Mouse (Mus musculus) liver, embryonic 14.5 days (tissue): Measurements from ENCODE around the gene Evl. TPM values are rescaled to one million over a fixed set of nuclear protein-coding genes. Genes with fewer than 3 reads are reported as not detected.

Experiments used
- ATAC-seq: fragments of 200-750 bp; cut with Nextera tagmentation; 2 replicates; pipeline ENCODE4 v1.8.0; 2017; ENCODE audit warnings: moderate number of reproducible peaks, mild to moderate bottlenecking, moderate library complexity; ENCODE audit not compliant: insufficient read depth
- DNase-seq, 3 experiments: peaks; one replicate each; pipeline ENCODE4 v3.0.0-alpha.2; 2012 to 2013; ENCODE audit warnings: low read depth in 3 of 3, low spot score in 3 of 3
- H3K27ac ChIP-seq: fragments of 300-500 bp; sonication (generic); 2 replicates; pipeline ENCODE4 v1.5.1; 2014; ENCODE audit warnings: moderate library complexity, mild to moderate bottlenecking, control low read depth, inconsistent platforms
- H3K27me3 ChIP-seq: fragments of 300-500 bp; sonication (generic); 2 replicates; pipeline ENCODE4 v1.6.1; 2014; ENCODE audit warnings: mild to moderate bottlenecking, low read length, moderate library complexity; ENCODE audit not compliant: control insufficient read depth, insufficient read depth
- H3K36me3 ChIP-seq: fragments of 300-500 bp; sonication (generic); replicated peaks from 2 replicates; pipeline ENCODE4 v1.6.1; 2014; ENCODE audit warnings: low read depth; ENCODE audit not compliant: control insufficient read depth, insufficient read depth
- H3K4me1 ChIP-seq, 2 experiments: fragments of 200-500 bp in 1 of 2; fragments of 300-500 bp in 1 of 2; sonication (generic) in 1 of 2; replicated peaks; 2 replicates each; pipeline ENCODE4 v1.6.1; 2012 to 2014; ENCODE audit warnings: antibody characterized with exemption in 1 of 2, inconsistent platforms in 1 of 2, low read length in 1 of 2; ENCODE audit not compliant: control insufficient read depth in 2 of 2, insufficient read depth in 2 of 2
- H3K4me2 ChIP-seq: fragments of 300-500 bp; sonication (generic); 2 replicates; pipeline ENCODE4 v1.6.1; 2014; ENCODE audit warnings: low read depth, mild to moderate bottlenecking, control low read depth, moderate library complexity
- H3K4me3 ChIP-seq, 2 experiments: fragments of 200-500 bp in 1 of 2; fragments of 300-500 bp in 1 of 2; sonication (generic) in 1 of 2; 2 replicates each; pipeline ENCODE4 v1.5.1; 2012 to 2014; ENCODE audit warnings: low read depth in 2 of 2, low read length in 2 of 2, mild to moderate bottlenecking in 2 of 2, control low read depth in 1 of 2, inconsistent platforms in 1 of 2, moderate library complexity in 1 of 2; ENCODE audit not compliant: insufficient read depth in 1 of 2
- H3K9ac ChIP-seq: fragments of 300-500 bp; sonication (generic); replicated peaks from 2 replicates; pipeline ENCODE4 v1.6.1; 2014; ENCODE audit warnings: mild to moderate bottlenecking, control low read depth, moderate library complexity
- H3K9me3 ChIP-seq: fragments of 300-500 bp; sonication (generic); 2 replicates; pipeline ENCODE4 v1.6.1; 2016; ENCODE audit warnings: low read length, mixed read lengths; ENCODE audit not compliant: control insufficient read depth
- CTCF ChIP-seq: IDR thresholded peaks from 2 replicates; pipeline ENCODE4 v1.5.1; 2016; ENCODE audit warnings: antibody characterized with exemption, low read depth, control low read depth
- EP300 ChIP-seq: IDR thresholded peaks from 2 replicates; pipeline ENCODE4 v1.6.1; 2016; ENCODE audit warnings: antibody characterized with exemption, low read depth
- WGBS: fragments of 180-500 bp; shearing (Covaris S2); extraction: QIAGEN DNeasy Blood & Tissue Kit; methylation state at CpG from one replicate; pipeline ENCODE4 v1.1.7; 2014; ENCODE audit not compliant: insufficient replicate concordance; 5-methylcytosine and 5-hydroxymethylcytosine counted together
- polyA plus RNA-seq, 2 experiments: library from polyadenylated mRNA; depleted of rRNA in 1 of 2; stranded (reverse) in 1 of 2; unstranded in 1 of 2; fragments of >200 nt; fragmentation: Nextera tagmentation in 1 of 2; extraction: Ambion mirVana in 1 of 2; gene quantifications; 2 replicates each; pipeline versions ENCODE4 v1.2.1 to v1.2.3; 2012 to 2014

Gene Evl
- polyA plus RNA-seq, 2 experiments, result 7.0 to 15.9 TPM

GRCm38 (mm10) chr12:108590131-108590530, 35.6 kb downstream of the Evl start:
- no peak for DNase-seq

GRCm38 (mm10) chr12:108591586-108591985, 37.1 kb downstream of the Evl start:
- Histone ChIP-seq H3K4me2 (no peak overlapping the region), H3K27ac (no peak overlapping the region), H3K9me3 (no peaks in the 10 kb centered on the region), H3K27me3 (no peaks in the 10 kb centered on the region), H3K36me3 (no peaks in the 10 kb centered on the region), H3K4me3 (no peak overlapping the region), H3K9ac (no peak overlapping the region), H3K4me1 (no peaks in the 10 kb centered on the region)
- WGBS, result 52% methylated on average over 5 of the region's 5 CpGs
- no peak for TF ChIP-seq CTCF
- TF ChIP-seq EP300, result no peak
- DNase-seq (no peak), ATAC-seq (no peak)

More at GRCm38 (mm10) chr12:108590131-108590530, 35.6 kb downstream of the Evl start:
- no peak overlapping the region for H3K27ac ChIP-seq
- no peak overlapping the region for H3K4me3 ChIP-seq
- no peaks in the 10 kb centered on the region for H3K4me1 ChIP-seq
- H3K36me3 ChIP-seq, result no peaks in the 10 kb centered on the region
- TF ChIP-seq CTCF, result no peak
- TF ChIP-seq EP300, result no peak
- no peak overlapping the region for H3K9ac ChIP-seq
- 73% methylated on average over 2 of the region's 2 CpGs for WGBS
- no peak for ATAC-seq
- no peaks in the 10 kb centered on the region for H3K9me3 ChIP-seq
- H3K27me3 ChIP-seq, result no peaks in the 10 kb centered on the region
- H3K4me2 ChIP-seq, result no peak overlapping the region

- Histone ChIP-seq H3K9ac (no peak overlapping the region), H3K4me1 (no peaks in the 10 kb centered on the region), H3K27ac (no peak overlapping the region), H3K27me3 (no peaks in the 10 kb centered on the region), H3K36me3 (no peaks in the 10 kb centered on the region), H3K4me2 (no peak overlapping the region), H3K9me3 (no peaks in the 10 kb centered on the region), H3K4me3 (no peak overlapping the region)
- DNase-seq (no peak), ATAC-seq (no peak)
- TF ChIP-seq CTCF, result no peak
- no peak for TF ChIP-seq EP300
- WGBS, result 70% methylated on average over 6 of the region's 6 CpGs
Observed at GRCm38 (mm10) chr12:108592866-108593265, 38.3 kb downstream of the Evl start.

- no peak overlapping the region for H3K9ac ChIP-seq
- H3K27ac ChIP-seq, result no peak overlapping the region
- 20% methylated on average over 4 of the region's 4 CpGs for WGBS
- no peak overlapping the region for H3K4me2 ChIP-seq
- H3K4me3 ChIP-seq, result no peak overlapping the region
- TF ChIP-seq CTCF (no peak), EP300 (no peak)
- no peaks in the 10 kb centered on the region for H3K27me3 ChIP-seq
- no peaks in the 10 kb centered on the region for H3K36me3 ChIP-seq
- no peaks in the 10 kb centered on the region for H3K9me3 ChIP-seq
- ATAC-seq, result no peak
- no peaks in the 10 kb centered on the region; a peak in 1 of 4 replicates for H3K4me1 ChIP-seq
- DNase-seq, result no peak
Observed at GRCm38 (mm10) chr12:108600864-108601263, 46.3 kb downstream of the Evl start.

- Histone ChIP-seq H3K4me1 (peaks cover 0 to 2% of the 10 kb centered on the region in 2 experiments; a peak in 1 of 4 replicates), H3K4me2 (no peak overlapping the region), H3K36me3 (no peaks in the 10 kb centered on the region), H3K9me3 (no peaks in the 10 kb centered on the region), H3K27ac (no peak overlapping the region), H3K4me3 (no peak overlapping the region), H3K27me3 (no peaks in the 10 kb centered on the region), H3K9ac (no peak overlapping the region)
- DNase-seq, result no peak
- no peak for ATAC-seq
- WGBS, result 30% methylated on average over 8 of the region's 8 CpGs
- TF ChIP-seq EP300 (no peak), CTCF (no peak)
Observed at GRCm38 (mm10) chr12:108601326-108601725, 46.8 kb downstream of the Evl start.

GRCm38 (mm10) chr12:108604546-108604945, 50.0 kb downstream of the Evl start:
- Histone ChIP-seq H3K4me3 (no peak overlapping the region), H3K4me1 (peaks cover 0 to 7% of the 10 kb centered on the region in 2 experiments; a peak in 2 of 4 replicates), H3K27ac (no peak overlapping the region), H3K27me3 (no peaks in the 10 kb centered on the region), H3K9ac (no peak overlapping the region), H3K36me3 (no peaks in the 10 kb centered on the region), H3K4me2 (no peak overlapping the region), H3K9me3 (no peaks in the 10 kb centered on the region)
- DNase-seq, result no peak
- ATAC-seq, result no peak
- TF ChIP-seq EP300 (no peak), CTCF (no peak)
